Mouse (Mus musculus): ENCODE data around the gene Foxs1.

GRCm38 (mm10) chr2:152951850-152952720, 19.1 kb upstream of the Foxs1 start:
- TF ChIP-seq CTCF (conservative IDR thresholded peaks at IDR 0.05; ENCODE audit: insufficient read depth, insufficient read length, low read depth, low read length) (no peak), POLR2A (IDR thresholded peaks at IDR 0.05; ENCODE audit: low read depth, low read length) (no peak)

All from kidney, adult 2 months (tissue).